Mouse (Mus musculus) embryonic facial prominence, embryonic 11.5 days (tissue): ENCODE results near the gene 3110082I17Rik. TPM values are rescaled to one million over a fixed set of nuclear protein-coding genes. Genes with fewer than 3 reads are reported as not detected.

Source experiments
- ATAC-seq: fragments of 200-750 bp; cut with Nextera tagmentation; replicated peaks from 2 replicates; pipeline ENCODE4 v1.8.0; 2017; ENCODE audit warnings: low read depth; ENCODE audit not compliant: insufficient number of reproducible peaks, low FRiP score, low TSS enrichment
- DNase-seq: peaks from one replicate; pipeline ENCODE4 v3.0.0-alpha.2; 2015; ENCODE audit warnings: low spot score
- H3K27ac ChIP-seq: fragments of 300-500 bp; sonication (generic); replicated peaks from 2 replicates; pipeline ENCODE4 v1.5.1; 2014; ENCODE audit warnings: mild to moderate bottlenecking, low read depth, low read length, control low read depth
- H3K27me3 ChIP-seq: fragments of 300-500 bp; sonication (generic); 2 replicates; pipeline ENCODE4 v1.6.1; 2014; ENCODE audit warnings: mild to moderate bottlenecking, low read length, moderate library complexity, mixed read lengths; ENCODE audit not compliant: control insufficient read depth, insufficient read depth
- H3K36me3 ChIP-seq: fragments of 300-500 bp; sonication (generic); replicated peaks from 2 replicates; pipeline ENCODE4 v1.6.1; 2014; ENCODE audit warnings: low read depth, mild to moderate bottlenecking, low read length, moderate library complexity, mixed read lengths; ENCODE audit not compliant: control insufficient read depth, insufficient read depth
- H3K4me1 ChIP-seq: fragments of 300-500 bp; sonication (generic); 2 replicates; pipeline ENCODE4 v1.6.1; 2014; ENCODE audit warnings: low read length, mixed read lengths; ENCODE audit not compliant: control insufficient read depth, insufficient read depth
- H3K4me2 ChIP-seq: fragments of 300-500 bp; sonication (generic); 2 replicates; pipeline ENCODE4 v1.6.1; 2014; ENCODE audit warnings: low read depth, mild to moderate bottlenecking, control low read depth, low read length, moderate library complexity
- H3K4me3 ChIP-seq: fragments of 300-500 bp; sonication (generic); 2 replicates; pipeline ENCODE4 v1.5.1; 2014; ENCODE audit warnings: low read depth, low read length, control low read depth
- H3K9ac ChIP-seq: fragments of 300-500 bp; sonication (generic); replicated peaks from 2 replicates; pipeline ENCODE4 v1.6.1; 2014; ENCODE audit warnings: mild to moderate bottlenecking, control low read depth, low read length
- H3K9me3 ChIP-seq: fragments of 300-500 bp; sonication (generic); replicated peaks from 2 replicates; pipeline ENCODE4 v1.6.1; 2016; ENCODE audit warnings: mild to moderate bottlenecking, low read length, inconsistent platforms, mixed read lengths; ENCODE audit not compliant: control insufficient read depth
- WGBS: fragments of 180-500 bp; shearing (Covaris S2); extraction: QIAGEN DNeasy Blood & Tissue Kit; methylation state at CpG from one replicate; pipeline ENCODE4 v1.1.7; 2014; 5-methylcytosine and 5-hydroxymethylcytosine counted together
- polyA plus RNA-seq: library from polyadenylated mRNA; unstranded; fragments of >200 nt; fragmentation: Nextera tagmentation; extraction: Ambion mirVana; gene quantifications from 2 replicates; pipeline ENCODE4 v1.2.1, GENCODE M21; 2014

The 3110082I17Rik gene
- polyA plus RNA-seq, 1 experiment from 2014 or later, result 27.1 TPM

GRCm38 (mm10) chr5:139449161-139449791 is 11.1 kb downstream of the 3110082I17Rik start:
- H3K4me3 ChIP-seq, result no peak overlapping the region
- no peaks in the 10 kb centered on the region for H3K36me3 ChIP-seq
- H3K27ac ChIP-seq, result no peak overlapping the region
- DNase-seq (no peak), ATAC-seq (no peak)
- H3K9me3 ChIP-seq, result no peaks in the 10 kb centered on the region
- H3K9ac ChIP-seq, result no peak overlapping the region; the same call in 1 of the 2 replicates
- WGBS, result 51% methylated on average over 5 of the region's 5 CpGs
- no peaks in the 10 kb centered on the region for H3K4me1 ChIP-seq
- no peak overlapping the region for H3K4me2 ChIP-seq
- no peaks in the 10 kb centered on the region for H3K27me3 ChIP-seq

GRCm38 (mm10) chr5:139448025-139448424 is 12.3 kb downstream of the 3110082I17Rik start:
- no peak overlapping the region for H3K4me2 ChIP-seq
- WGBS, result 79% methylated on average over 6 of the region's 6 CpGs
- no peaks in the 10 kb centered on the region for H3K9me3 ChIP-seq
- H3K4me1 ChIP-seq, result no peaks in the 10 kb centered on the region
- DNase-seq (no peak), ATAC-seq (no peak)
- H3K27me3 ChIP-seq, result no peaks in the 10 kb centered on the region
- H3K4me3 ChIP-seq, result no peak overlapping the region
- H3K27ac ChIP-seq, result no peak overlapping the region
- no peak overlapping the region for H3K9ac ChIP-seq
- H3K36me3 ChIP-seq, result no peaks in the 10 kb centered on the region

GRCm38 (mm10) chr5:139445258-139445657 is 15.1 kb downstream of the 3110082I17Rik start:
- 88% methylated on average over 8 of the region's 8 CpGs for WGBS
- Histone ChIP-seq H3K36me3 (no peaks in the 10 kb centered on the region), H3K4me1 (no peaks in the 10 kb centered on the region), H3K27ac (no peak overlapping the region), H3K4me2 (no peak overlapping the region), H3K27me3 (no peaks in the 10 kb centered on the region), H3K9ac (no peak overlapping the region), H3K9me3 (no peaks in the 10 kb centered on the region), H3K4me3 (no peak overlapping the region)
- ATAC-seq (no peak), DNase-seq (no peak)

- H3K4me1 ChIP-seq, result no peaks in the 10 kb centered on the region
Observed at GRCm38 (mm10) chr5:139442962-139443361, 17.4 kb downstream of the 3110082I17Rik start.

GRCm38 (mm10) chr5:139442428-139442827 is 17.9 kb downstream of the 3110082I17Rik start:
- H3K27ac ChIP-seq, result no peak overlapping the region
- H3K9ac ChIP-seq, result no peak overlapping the region
- H3K27me3 ChIP-seq, result no peaks in the 10 kb centered on the region
- no peak overlapping the region for H3K4me2 ChIP-seq
- ATAC-seq, result no peak
- H3K4me3 ChIP-seq, result no peak overlapping the region
- DNase-seq, result no peak
- H3K4me1 ChIP-seq, result no peaks in the 10 kb centered on the region
- WGBS, result 74% methylated on average over 12 of the region's 12 CpGs
- no peaks in the 10 kb centered on the region for H3K9me3 ChIP-seq
- no peaks in the 10 kb centered on the region for H3K36me3 ChIP-seq

More at GRCm38 (mm10) chr5:139442962-139443361, 17.4 kb downstream of the 3110082I17Rik start:
- DNase-seq, result no peak
- Histone ChIP-seq H3K9ac (no peak overlapping the region), H3K27me3 (no peaks in the 10 kb centered on the region), H3K4me2 (no peak overlapping the region), H3K4me3 (no peak overlapping the region), H3K27ac (no peak overlapping the region), H3K36me3 (no peaks in the 10 kb centered on the region), H3K9me3 (no peaks in the 10 kb centered on the region)
- no peak for ATAC-seq
- WGBS, result 72% methylated on average over 4 of the region's 4 CpGs

GRCm38 (mm10) chr5:139441726-139442018 is 18.7 kb downstream of the 3110082I17Rik start:
- 95% methylated on average over 2 of the region's 2 CpGs for WGBS
- Histone ChIP-seq H3K4me2 (no peak overlapping the region), H3K27me3 (no peaks in the 10 kb centered on the region), H3K36me3 (no peaks in the 10 kb centered on the region), H3K9me3 (no peaks in the 10 kb centered on the region), H3K9ac (no peak overlapping the region), H3K4me3 (no peak overlapping the region), H3K4me1 (no peaks in the 10 kb centered on the region), H3K27ac (no peak overlapping the region)
- ATAC-seq, result no peak
- no peak for DNase-seq

GRCm38 (mm10) chr5:139440926-139441725 is 19.2 kb downstream of the 3110082I17Rik start:
- ATAC-seq, result no peak
- no peak overlapping the region for H3K4me2 ChIP-seq
- no peak overlapping the region for H3K9ac ChIP-seq
- H3K4me3 ChIP-seq, result no peak overlapping the region
- H3K9me3 ChIP-seq, result no peaks in the 10 kb centered on the region
- no peak for DNase-seq
- no peak overlapping the region for H3K27ac ChIP-seq
- no peaks in the 10 kb centered on the region for H3K36me3 ChIP-seq
- WGBS, result 93% methylated on average over 11 of the region's 11 CpGs
- H3K4me1 ChIP-seq, result no peaks in the 10 kb centered on the region
- H3K27me3 ChIP-seq, result no peaks in the 10 kb centered on the region

GRCm38 (mm10) chr5:139440451-139440850 is 19.9 kb downstream of the 3110082I17Rik start:
- ATAC-seq (no peak), DNase-seq (no peak)
- Histone ChIP-seq H3K36me3 (no peaks in the 10 kb centered on the region), H3K4me1 (no peaks in the 10 kb centered on the region), H3K4me2 (no peak overlapping the region), H3K27me3 (no peaks in the 10 kb centered on the region), H3K9ac (no peak overlapping the region), H3K9me3 (no peaks in the 10 kb centered on the region), H3K4me3 (no peak overlapping the region), H3K27ac (no peak overlapping the region)
- 92% methylated on average over 5 of the region's 5 CpGs for WGBS
